Mouse (Mus musculus): ENCODE data around the gene Tmem151a.

The Tmem151a gene

DNA sequence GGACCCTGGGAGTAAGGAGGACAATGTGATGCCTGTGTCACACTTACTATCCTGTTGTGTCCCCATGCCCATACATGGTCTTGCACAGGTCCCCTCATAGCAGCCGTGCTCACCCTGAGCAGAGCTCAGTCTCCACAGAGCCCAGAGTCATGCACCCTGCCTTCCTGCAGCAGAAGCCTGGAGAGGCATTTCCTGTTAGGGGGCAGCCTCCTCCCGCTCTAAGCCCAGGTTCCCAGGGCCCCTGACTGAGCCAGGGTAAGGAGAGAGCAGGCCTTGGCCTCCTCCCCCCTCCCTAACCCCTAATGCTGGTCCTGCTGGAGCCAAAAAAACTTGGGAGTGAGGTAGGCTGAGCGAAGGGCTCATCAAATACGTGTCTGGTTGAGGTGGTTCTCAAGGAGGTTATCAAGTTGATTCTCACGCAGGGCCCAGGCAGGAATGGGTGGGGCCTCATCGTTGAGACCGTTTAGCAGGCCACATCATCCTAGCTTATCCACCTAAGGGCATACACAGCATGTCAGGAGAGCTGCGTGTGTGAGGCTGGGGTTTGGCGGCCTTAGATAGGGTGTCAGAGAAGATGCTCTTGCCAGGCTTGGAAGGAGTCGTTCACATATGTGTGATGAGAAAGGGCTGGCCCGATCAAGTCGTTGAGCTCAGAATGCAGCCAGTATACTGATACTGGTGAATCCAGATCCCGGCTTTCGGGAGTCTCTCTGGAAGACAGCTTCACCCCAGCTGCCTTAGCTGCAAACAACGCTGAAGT, 18.1 kb downstream of the Tmem151a start:
- peak; percentile 43 for DNase-seq (ENCODE audit: low spot score)

DNA sequence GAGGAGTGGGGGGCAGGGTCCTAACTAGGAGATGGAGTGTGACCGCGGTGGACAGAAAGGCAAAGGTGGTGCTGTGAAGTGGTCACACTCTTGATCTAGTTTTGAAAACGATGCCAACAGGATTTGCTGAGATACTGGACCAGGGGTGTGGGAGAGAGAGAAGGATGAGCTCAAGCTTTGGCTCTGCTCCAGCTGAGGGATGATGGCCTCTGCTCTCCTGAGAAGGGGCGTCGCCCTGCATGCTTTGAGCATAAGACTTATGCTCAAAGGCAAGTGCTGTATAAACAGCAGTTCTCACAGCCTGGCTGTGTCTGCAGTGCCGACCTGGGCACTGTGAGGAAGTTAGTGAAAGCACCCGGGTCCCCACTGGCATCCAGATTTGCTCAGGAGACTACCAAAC, 20.2 kb downstream of the Tmem151a start:
- DNase-seq (ENCODE audit: low spot score) = no peak

DNA sequence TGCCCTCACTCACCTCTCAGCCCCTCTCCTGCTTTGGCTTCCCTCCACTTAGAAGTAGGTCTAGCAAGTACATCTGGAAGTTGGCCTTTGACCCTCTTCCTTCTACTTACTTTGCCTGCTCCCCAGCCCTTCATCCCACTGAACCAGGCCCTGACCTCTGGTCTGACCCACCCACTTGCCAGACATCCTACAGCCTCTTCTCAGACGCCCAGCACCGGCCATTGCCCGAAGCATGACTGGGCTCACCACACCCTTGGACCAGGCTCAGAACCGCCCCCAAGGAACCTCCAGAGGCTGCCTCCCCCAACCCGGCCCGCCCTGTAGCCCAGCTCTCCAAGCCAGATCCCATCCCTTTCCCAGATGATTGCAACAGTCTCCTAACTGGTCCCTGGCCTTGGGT, 22.9 kb downstream of the Tmem151a start:
- DNase-seq (ENCODE audit: low spot score) = peak; percentile 72

DNA sequence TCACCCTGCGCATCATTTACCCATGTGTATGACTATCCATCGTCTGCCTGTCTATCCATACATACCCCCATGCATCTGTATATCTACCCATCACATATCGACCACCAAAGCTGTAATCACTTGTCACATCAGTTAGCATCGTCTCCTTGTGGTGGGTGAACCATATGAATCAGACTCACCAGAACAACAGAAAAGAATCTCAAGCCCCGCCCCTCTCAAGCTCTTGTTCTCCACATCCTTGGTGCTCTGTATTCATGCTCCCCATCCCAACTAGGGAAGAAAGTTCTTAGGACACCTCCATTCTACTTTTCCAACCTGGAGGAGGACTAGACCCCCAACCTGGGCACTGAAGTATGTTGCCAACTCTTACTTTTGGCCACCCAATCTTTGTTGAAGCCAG, 23.3 kb downstream of the Tmem151a start:
- DNase-seq (ENCODE audit: low spot score) = no peak

DNA sequence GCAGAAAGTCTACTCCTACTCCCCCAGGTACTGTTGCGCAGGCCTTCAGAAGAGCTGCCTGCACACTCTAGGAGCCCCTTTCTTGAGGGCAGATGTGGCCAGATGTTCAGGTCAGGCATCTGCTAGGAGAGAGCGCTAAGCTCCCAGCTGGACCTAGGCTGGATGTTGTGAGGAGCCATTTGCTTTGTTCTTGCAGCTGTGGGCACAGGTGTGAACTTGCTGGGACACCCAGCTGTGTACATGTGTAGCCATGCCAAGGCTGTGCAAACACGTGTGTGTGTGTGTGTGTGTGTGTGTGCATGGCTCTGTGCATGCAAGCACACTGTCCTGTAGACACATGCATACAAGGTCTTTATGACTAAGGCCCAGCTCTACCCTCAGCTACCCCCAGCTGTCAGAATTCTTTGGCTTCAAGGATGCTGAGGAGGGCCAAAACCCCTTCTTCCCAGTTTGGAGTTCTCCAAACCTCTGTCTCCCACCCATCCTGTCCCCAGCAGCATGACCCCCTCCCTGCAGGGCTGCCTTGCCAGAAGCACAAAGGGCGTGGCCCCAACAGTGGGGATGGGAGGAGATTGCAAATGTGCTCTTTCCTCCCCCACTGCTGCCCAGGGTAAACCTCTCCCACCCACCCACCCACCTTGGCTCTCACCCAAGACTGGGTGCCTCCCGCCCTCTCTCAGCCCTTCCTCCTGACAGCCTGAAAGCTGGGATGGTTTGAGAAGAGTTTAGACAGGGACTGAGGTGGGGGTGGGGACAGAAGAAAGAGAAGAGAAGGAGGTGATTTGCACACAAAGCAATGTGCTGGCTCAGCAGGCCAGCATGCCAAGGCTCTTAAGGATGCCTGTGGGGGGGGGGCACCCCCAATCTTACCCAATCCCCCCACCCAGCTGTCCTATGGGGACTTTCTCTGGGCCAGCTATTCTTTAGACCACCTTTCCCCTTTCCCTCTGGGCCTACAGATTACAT, 24.7 kb downstream of the Tmem151a start:
- DNase-seq (ENCODE audit: low spot score) = no peak

DNA sequence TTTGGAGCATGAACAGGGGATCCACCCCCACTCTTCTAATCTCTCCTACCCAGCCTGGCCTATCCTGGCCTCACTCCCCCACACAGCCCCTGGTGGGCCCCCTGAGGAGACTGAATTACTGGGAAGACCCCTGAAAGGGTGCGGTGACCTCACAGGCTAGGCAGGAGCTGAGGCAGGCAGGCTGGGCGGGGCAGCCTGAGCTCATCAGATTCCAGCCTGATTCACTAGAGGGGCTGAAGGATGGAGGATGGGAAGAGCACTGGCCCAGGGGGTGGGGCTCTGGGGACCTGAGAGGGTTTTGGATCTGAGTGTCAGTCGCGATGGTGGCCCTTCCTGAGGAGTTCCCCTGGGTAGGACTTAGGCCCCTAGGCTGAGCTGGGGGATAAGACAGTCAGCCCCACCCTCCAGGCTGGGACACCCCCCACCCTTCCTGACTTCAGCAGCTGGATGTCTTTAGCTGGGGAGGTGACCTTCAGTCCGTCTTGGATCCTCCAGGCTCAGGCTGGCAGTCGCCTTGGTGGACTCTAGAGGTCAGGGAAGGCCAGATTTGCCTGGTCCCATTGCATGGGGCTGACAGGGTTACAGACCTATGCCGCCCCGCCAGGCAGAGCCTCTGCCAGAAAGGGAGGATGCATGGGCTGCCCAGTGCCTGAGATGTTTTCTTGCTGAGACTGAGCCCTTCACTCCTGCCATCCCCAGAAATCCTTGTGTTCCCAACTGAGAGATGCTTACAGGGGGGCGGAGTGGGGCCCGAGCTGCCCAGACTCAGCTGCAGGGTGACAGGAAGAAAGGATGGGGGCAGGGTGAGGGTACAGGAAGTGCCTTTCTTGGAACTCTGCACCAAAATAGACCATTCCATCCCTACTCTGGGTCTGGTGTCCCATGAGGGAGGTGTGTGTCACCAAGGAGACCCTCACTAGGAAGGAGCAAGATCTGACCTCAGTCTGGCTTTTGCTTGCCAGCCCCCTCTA, 26.2 kb downstream of the Tmem151a start:
- DNase-seq (ENCODE audit: low spot score) = no peak

DNA sequence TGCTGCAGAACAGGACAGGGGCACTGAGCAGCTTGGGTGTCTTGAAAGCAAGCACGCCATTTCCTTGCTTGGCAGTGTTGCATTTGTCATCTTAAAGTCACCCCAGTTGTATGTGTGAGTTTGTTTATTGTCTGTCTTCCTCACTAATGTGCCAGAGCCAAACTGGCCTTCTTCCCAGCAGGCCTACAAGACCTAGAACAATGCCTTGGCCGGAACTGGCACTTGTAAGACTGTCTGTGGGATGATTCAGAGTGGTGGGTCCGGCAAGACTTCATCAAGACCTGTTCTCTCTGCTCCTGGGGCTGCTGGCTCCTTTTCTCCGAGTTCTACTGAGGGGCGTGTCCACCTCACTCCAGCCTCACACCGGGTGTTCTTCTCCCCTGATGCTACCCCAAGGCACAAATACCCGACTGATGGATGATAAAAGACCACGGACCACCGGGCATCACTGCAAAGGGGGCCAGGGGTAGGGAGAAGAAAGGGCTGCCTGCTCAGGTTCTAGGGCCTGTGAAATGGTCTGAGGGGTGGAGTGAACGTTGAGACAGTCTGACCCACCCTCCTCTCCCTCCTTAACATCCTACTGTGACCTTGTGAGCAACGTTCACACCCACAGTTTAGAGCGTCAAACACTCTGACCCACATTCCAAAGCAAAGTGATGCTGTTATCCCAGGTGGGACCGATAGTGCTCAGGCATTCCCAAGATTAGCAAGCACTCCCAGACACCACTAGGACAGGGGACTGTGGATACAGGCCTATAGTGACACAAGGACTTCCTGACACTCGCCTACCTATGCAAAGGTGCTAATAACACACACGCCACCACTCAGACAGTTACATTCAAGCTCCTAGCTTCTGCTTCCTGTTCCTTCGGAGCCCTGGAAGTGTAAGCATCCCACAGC, 27.2 kb downstream of the Tmem151a start:
- DNase-seq (ENCODE audit: low spot score) = no peak

DNA sequence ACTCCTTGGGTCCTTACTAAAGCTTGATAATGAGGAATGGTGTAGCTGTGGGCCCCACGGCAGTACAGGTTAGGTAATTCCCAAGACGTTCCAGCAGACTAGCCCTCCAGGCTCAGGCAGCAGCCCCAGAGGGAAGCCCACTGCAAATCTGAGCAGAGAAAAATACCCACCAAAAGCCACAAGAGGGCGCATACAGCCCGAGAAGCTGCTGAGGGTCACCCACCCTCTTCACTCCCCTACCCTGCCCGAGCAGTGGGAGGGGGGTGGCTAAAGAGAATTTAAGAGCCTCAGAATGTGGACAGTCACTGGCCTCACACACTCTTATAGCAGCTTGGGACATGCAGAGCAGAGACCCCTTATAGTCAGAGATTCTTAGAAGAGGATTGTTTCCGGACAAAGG, 29.1 kb downstream of the Tmem151a start:
- DNase-seq (ENCODE audit: low spot score) = peak; percentile 57

DNA sequence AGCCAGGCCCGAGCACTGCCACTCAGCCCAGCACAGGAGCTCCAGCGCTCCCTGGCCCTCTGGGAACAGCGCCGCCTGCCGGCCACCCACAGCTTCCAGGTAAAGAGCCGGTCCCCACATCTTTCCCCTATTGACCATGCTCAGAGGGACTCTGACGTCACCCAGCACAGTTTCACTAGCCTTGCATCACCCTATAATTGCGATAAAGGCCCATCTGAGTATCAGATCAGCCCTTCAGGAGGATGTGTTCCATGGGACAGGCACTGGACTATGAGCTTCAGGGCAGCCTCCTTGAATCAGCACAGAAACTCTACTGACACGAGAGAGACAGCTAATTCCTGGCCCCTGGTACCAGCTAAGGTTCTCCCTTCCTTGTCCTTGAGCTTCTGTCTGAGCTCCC, 31.4 kb downstream of the Tmem151a start:
- no peak for DNase-seq (ENCODE audit: low spot score)

DNA sequence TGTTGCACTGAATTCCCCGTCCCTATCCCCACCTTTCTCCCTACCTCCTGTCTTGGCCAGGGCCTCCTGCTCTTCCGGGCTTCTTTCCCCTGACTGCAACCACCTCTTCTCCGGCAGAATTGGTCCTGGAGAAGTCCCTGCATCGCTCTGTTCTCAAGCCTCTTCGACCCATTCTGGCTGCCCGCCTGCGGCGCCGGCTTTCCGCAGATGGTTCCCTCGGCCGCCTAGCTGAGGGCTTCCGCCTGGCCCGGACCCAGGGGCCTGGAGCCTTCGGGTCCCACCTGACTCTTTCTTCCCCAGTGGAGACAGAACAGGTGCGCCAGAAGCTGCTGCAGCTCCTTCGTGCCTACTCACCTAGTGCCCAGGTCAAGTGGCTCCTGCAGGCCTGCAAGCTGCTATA, 32.5 kb downstream of the Tmem151a start:
- DNase-seq (ENCODE audit: low spot score) = no peak

DNA sequence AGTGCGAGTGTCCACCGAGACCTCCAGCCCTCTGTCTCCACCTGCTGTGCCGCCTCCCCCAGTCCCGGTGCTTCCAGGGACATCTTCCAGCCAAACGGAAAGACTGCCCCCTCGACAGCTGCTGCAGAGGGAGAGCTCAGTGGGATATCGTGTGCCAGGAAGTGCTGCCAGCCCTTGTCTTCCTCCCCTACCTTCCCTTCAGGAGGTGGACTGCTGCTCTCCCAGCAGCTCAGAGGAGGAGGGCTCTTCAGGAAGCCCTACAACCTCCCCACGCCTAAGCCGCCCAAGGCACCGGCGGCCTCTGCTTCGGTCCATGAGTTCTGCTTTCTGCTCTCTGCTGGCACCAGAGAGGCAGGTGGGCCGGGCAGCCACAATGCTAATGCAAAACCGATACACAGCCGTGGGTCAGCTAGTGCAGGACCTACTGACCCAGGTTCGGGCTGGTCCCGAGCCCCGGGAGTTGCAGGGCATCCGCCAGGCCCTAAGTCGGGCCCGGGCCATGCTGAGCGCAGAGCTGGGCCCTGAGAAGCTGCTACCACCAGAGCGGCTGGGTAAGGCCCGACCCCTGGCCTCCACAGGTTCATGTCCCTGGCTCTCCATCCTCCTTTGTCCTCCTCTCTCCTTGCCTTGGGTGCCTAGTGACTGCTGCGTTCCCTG, 33.0 kb downstream of the Tmem151a start:
- DNase-seq (ENCODE audit: low spot score) = no peak

DNA sequence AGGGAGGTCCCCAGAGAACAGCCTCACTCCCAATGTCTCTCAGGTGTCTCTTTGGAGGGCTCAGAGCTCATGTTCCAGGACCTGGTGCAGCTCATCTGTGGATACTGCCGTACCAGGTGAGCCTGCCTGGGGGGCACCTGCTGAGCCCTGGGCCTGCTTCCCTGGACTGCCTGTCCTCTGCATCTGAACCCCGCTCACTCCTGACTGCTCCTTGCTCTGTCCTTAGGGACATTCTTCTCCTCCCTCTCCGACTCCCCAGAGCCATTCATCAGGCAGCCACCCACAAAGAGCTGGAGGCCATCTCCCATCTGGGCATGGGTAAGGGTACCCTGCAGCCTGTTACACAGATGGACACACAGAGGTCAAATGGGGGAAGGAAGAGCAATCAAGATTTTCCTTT, 33.8 kb downstream of the Tmem151a start:
- DNase-seq (ENCODE audit: low spot score) = no peak

DNA sequence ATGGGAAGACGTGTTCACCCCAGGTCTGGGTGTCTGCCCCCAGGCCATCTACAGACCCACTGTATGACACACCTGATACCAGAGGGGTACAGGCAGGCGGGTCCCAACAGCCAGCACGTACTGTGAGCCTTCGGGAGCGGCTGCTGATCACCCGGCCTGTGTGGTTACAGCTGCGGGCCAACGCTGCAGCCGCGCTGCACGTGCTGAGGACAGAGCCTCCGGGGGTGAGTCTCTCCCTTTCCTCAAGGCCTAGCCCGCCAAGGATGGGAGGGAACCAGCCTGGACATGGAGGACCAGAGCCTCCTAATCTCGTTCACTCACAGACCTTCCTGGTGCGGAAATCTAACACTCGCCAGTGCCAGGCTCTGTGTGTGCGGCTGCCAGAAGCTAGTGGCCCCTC, 34.3 kb downstream of the Tmem151a start:
- DNase-seq (ENCODE audit: low spot score) = no peak

DNA sequence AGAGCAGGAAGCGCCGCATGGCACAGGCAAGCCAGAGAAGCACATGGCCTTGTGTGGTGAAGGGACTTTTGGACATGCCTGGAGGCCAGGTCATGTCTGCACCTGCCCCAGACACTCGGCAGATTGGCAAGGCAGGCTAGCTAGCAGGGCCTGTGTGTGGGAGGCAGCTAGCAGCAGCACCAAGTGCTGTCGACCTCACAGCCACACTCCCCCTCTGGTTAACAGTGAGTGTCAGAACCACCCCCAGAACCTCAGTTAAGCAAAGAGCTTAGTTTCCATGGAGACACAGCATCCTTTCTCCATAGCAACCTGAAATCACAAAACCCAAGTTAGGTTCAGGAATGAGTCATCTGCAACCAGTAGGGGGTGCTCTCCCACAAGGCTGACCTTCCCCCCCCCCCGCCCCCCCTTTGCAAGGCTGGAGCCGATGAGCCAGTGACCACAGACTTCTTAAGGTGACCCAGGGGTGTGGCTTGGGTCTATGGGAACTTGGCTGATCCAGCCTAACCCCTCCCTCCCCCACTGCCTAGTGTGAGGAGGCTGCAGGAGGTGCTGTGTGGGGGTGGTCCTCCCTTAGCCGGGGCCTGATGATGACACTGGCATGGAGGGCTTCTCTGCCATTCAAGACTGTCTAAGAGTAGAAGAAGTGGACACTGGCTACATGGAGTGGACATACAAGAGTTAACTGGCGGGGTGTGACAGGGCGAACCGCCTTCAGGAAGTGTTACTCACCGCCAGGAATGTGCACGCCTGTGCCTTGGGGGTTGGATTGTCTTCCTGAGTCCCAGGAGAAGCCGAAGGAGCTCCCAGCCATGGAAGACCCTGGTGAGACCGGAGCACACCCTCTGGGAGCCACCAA, 35.1 kb downstream of the Tmem151a start, which contains the start of gene Rin1:
TSS of gene Rin1 (plus strand) at position 435 of the 859 bp plus-strand sequence.
- DNase-seq (ENCODE audit: low spot score) = peak; percentile 83

DNA sequence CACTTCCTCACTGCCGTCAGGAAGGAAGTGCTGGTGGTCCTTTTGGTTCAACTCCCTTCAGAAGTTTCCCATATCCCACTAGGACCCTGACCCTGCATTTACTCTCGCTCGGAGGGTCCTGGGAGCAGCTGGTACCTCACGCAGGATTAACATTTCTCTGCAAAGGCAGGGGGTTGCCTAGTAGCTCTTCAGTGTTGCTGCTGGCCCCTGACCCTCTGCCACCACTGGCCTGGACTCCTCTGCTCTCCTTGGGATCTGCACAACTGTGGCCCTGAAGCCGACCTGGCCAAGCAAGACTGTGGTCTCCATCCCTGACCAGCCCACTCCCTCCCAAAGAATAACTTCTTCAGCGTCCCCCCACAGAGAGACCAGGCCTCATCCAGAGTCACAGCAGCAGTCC, 36.0 kb downstream of the Tmem151a start:
- DNase-seq (ENCODE audit: low spot score) = no peak

DNA sequence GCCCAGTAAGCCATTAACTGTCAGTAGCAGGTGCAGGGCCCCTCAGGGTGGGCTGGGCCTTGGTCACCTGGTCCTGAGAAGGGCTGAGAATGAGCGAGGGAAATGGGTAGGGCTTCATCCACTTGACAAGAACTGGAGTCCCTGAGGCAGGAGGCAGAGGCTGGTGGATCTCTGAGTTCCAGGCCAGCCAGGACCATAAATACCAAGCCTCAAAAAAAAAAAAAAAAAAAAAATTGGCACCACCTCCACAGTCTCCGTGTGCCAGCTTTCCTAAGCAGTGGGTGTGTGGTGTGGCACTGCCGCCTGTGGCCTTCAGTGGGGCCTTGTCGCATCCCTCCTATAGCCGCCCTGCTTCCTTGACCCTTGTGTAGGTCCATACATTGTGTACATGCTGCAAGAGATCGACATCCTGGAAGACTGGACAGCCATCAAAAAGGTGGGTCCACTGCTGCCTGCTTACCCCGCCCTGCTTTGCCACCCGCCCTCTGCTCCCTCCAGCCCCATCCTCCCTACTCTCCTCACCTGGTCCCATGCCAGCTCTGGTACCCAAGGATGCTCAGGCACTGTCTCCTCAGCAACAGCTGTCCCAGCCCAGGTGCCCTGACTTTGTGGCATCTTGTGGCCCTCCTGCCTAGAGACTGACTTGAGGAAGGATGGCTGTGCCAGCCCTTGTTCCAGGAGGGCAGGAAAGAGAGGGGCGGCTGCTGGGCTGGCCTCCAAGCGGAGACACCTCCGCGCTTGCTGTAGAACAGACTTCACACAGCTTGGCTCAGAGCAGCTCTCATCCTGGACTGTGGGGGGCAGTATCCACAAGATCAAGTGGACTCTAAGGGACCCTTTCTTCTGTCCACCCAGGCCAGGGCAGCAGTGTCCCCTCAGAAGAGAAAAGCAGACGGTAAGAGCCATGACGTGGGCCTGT, 36.9 kb downstream of the Tmem151a start:
- no peak for DNase-seq (ENCODE audit: low spot score)

DNA sequence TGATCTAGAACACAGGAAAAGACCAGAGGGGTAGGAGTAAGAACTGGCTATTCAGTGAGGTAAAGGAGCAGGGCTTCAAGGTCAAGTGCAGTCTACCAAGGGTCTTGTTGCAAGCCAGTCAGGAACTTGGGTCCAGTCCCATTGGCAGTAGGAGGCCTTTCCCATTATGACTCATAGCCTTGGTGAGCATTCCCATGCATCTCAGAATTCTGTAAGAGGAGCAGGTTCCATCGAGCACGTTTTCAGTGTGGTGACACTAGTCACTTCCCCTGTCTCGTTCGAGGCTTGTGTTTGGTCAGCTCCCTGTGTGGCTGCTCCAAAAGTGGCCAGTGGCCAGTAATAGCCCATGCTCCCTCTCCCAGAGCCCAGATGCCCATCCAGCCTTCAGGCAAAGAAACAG, 39.8 kb downstream of the Tmem151a start:
- DNase-seq (ENCODE audit: low spot score) = no peak

DNA sequence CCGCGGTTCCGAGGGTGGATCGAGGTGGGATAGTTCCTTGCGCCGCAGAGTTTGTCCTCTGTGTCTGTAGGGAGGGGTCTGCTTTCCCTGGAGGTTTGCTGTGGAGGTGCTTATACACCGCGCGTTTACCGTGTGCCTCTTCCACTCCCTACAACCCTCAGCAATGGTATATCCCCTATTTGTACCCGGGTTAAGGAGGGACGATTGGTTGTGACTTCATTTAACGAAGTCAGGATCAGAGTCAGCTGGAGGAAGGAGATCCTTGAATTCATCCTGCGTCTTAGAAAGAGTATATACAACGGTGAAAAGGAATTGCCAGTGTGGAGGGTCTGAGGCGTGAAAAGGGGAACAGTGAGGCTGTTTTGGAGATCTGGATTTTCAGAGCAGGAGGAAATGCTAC, 43.7 kb downstream of the Tmem151a start:
- DNase-seq (ENCODE audit: low spot score) = no peak
